Mouse (Mus musculus): Measurements from ENCODE around the gene Sgms1. TPM values are rescaled to one million over a fixed set of nuclear protein-coding genes. Genes with fewer than 3 reads are reported as not detected.

Gene Sgms1
- total and polyA plus RNA-seq, 3 experiments = 27.0 to 62.1 (median 60.5) TPM

DNA sequence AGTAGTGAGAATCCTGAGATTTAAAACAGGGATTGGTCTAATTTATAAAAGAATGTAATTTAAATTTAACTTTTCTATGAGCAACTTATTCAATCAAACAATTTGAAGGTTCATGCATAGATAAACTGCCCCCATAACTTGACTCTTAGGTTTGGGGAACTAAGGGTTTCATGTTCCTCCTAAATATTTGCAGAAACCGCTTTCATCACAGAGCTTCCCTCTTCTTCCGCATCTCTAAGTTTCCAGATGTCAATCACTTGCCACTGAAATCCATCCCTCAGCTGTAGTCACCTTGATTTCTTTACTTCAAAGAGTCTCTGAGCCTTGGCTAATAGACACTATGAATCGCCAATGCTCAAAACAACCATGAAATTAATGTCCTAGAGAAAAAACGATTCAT is 130.5 kb downstream of the Sgms1 start:
- TF ChIP-seq POLR2A (IDR thresholded peaks at IDR 0.05; ENCODE audit: insufficient read depth, low read depth, low read length) (no peak), CTCF (IDR thresholded peaks at IDR 0.05) (no peak)
- Histone ChIP-seq H3K27ac (no peak overlapping the region), H3K79me2 (replicated peaks; ENCODE audit: control insufficient read depth, insufficient read depth, low read length) (no peaks in the 10 kb centered on the region; the same call in 1 of the 2 replicates), H3K9ac (ENCODE audit: low read depth, low read length) (no peak overlapping the region), H3K36me3 (ENCODE audit: control insufficient read depth, insufficient read depth, low read length) (peaks cover 11% of the 10 kb centered on the region), H3K4me3 (no peak overlapping the region), H3K27me3 (ENCODE audit: control insufficient read depth, insufficient read depth, low read length) (no peaks in the 10 kb centered on the region), H3K4me1 (ENCODE audit: control insufficient read depth, insufficient read depth, low read length) (peaks cover 10% of the 10 kb centered on the region)
- intact Hi-C loops (cut with DNase I) = loop anchor here (5.0 kb wide), 1 partner anchor 38 kb away; no protein-coding TSS in a partner anchor
- 89% methylated on average over 4 of the region's 4 CpGs for WGBS
- DNase-seq = no peak

DNA sequence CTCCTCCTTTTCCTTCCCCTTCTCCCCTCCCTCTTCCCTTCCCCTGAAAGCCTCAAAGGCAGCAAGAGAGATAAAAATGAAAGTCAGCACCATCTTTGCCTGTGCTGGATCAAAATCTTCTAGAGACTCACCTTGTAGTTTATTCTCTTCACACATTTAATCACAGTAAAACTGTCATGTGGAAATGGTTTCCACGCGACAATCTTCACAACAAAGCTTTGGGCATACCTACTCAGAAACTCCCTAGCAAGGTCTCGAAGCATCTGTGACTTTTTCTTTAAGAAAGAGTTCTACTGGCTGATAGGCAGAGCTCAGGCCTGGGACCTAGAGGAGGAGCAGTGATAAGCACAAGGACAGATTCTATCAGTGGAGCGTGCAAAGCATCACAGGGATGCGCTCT is 131.4 kb downstream of the Sgms1 start:
- H3K9ac ChIP-seq (ENCODE audit: low read depth, low read length) = no peak overlapping the region
- TF ChIP-seq EP300 (IDR thresholded peaks at IDR 0.05; ENCODE audit: insufficient read depth, low read depth, low read length) (no peak), CTCF (IDR thresholded peaks at IDR 0.05) (no peak), POLR2A (IDR thresholded peaks at IDR 0.05; ENCODE audit: insufficient read depth, low read depth, low read length) (no peak)
- no peaks in the 10 kb centered on the region; the same call in 1 of the 2 replicates for H3K79me2 ChIP-seq (replicated peaks; ENCODE audit: control insufficient read depth, insufficient read depth, low read length)
- H3K36me3 ChIP-seq (ENCODE audit: control insufficient read depth, insufficient read depth, low read length) = peaks cover 11% of the 10 kb centered on the region
- no peak overlapping the region; the same call in 1 of the 2 replicates for H3K27ac ChIP-seq
- no peaks in the 10 kb centered on the region for H3K27me3 ChIP-seq (ENCODE audit: control insufficient read depth, insufficient read depth, low read length)
- no peak for DNase-seq
- intact Hi-C loops (cut with DNase I) = loop anchor here (5.0 kb wide), 1 partner anchor 39 kb away; no protein-coding TSS in a partner anchor
- H3K4me3 ChIP-seq = no peak overlapping the region
- H3K4me1 ChIP-seq (ENCODE audit: control insufficient read depth, insufficient read depth, low read length) = peaks cover 10% of the 10 kb centered on the region
- WGBS = 77% methylated on average over 5 of the region's 5 CpGs

DNA sequence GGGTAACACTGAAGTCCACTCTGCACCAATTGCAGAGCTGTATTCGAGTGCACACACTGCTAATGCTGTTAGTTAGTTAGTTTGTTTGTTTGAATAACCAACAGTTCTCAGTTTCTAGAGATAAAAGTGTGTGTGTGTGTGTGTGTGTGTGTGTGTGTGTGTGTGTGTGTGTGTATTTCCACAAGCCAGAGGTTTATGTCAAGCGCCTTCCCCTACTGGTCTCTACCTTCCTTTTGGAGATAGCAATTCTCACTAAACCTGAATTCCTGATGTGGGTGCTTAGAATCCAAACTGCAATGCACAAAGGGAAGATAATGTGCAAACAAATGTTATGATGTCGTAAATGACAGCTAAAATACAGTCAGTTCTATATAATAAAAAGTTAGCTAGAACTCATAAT is 131.9 kb downstream of the Sgms1 start:
- no peak overlapping the region for H3K27ac ChIP-seq
- peaks cover 12% of the 10 kb centered on the region for H3K4me1 ChIP-seq (ENCODE audit: control insufficient read depth, insufficient read depth, low read length)
- H3K79me2 ChIP-seq (replicated peaks; ENCODE audit: control insufficient read depth, insufficient read depth, low read length) = no peaks in the 10 kb centered on the region; the same call in 1 of the 2 replicates
- no peak overlapping the region for H3K4me3 ChIP-seq
- no peak for DNase-seq
- WGBS = 80% methylated on average over 3 of the region's 3 CpGs
- intact Hi-C loops (cut with DNase I) = loop anchor here (5.0 kb wide), 1 partner anchor 40 kb away; no protein-coding TSS in a partner anchor
- no peak overlapping the region for H3K9ac ChIP-seq (ENCODE audit: low read depth, low read length)
- H3K36me3 ChIP-seq (ENCODE audit: control insufficient read depth, insufficient read depth, low read length) = peaks cover 11% of the 10 kb centered on the region
- TF ChIP-seq EP300 (IDR thresholded peaks at IDR 0.05; ENCODE audit: insufficient read depth, low read depth, low read length) (no peak), POLR2A (IDR thresholded peaks at IDR 0.05; ENCODE audit: insufficient read depth, low read depth, low read length) (no peak)
- H3K27me3 ChIP-seq (ENCODE audit: control insufficient read depth, insufficient read depth, low read length) = no peaks in the 10 kb centered on the region

DNA sequence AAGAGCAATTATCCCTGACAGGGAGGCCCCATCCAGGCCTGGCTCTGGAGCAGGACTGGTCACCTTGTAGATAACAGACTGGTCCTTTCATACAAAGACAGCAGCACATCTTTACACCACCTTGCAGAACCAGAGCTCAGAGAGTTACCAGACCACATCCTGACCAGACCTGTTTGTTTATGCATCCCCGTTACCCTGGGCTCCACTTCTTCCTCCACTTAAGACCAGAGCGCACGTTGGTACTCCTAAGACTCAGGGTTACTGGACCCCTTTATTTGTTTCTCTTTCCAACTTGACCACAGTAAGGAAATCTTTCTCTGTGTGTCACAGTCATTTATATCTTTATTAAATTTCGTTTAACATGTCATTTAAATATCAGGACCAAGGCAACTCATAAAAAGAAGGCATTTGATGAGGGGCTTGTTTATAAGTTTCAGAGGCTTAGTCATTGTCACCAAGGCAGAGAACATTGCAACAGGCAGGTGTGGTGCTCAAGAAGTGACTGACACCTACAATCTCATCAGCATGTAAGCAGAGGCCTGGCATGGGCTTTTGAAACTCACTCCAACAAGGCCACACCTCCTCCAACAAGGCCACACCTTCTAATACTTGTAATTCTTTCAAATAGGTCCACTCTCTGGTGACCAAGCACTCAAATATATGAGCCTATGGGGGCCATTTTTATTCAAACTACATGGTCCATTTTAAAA is 132.7 kb downstream of the Sgms1 start:
- Histone ChIP-seq H3K4me1 (ENCODE audit: control insufficient read depth, insufficient read depth, low read length) (peaks cover 12% of the 10 kb centered on the region), H3K4me3 (no peak overlapping the region), H3K9ac (ENCODE audit: low read depth, low read length) (no peak overlapping the region), H3K27ac (no peak overlapping the region), H3K79me2 (replicated peaks; ENCODE audit: control insufficient read depth, insufficient read depth, low read length) (no peaks in the 10 kb centered on the region; the same call in 1 of the 2 replicates), H3K27me3 (ENCODE audit: control insufficient read depth, insufficient read depth, low read length) (no peaks in the 10 kb centered on the region), H3K36me3 (ENCODE audit: control insufficient read depth, insufficient read depth, low read length) (peaks cover 11% of the 10 kb centered on the region)
- intact Hi-C loops (cut with DNase I) = loop anchor here (5.0 kb wide), 1 partner anchor 40 kb away; no protein-coding TSS in a partner anchor
- WGBS = 82% methylated on average over 4 of the region's 4 CpGs
- no peak for TF ChIP-seq POLR2A (IDR thresholded peaks at IDR 0.05; ENCODE audit: insufficient read depth, low read depth, low read length)
- no peak for TF ChIP-seq CTCF (IDR thresholded peaks at IDR 0.05)
- TF ChIP-seq EP300 (IDR thresholded peaks at IDR 0.05; ENCODE audit: insufficient read depth, low read depth, low read length) = no peak
- DNase-seq = no peak

DNA sequence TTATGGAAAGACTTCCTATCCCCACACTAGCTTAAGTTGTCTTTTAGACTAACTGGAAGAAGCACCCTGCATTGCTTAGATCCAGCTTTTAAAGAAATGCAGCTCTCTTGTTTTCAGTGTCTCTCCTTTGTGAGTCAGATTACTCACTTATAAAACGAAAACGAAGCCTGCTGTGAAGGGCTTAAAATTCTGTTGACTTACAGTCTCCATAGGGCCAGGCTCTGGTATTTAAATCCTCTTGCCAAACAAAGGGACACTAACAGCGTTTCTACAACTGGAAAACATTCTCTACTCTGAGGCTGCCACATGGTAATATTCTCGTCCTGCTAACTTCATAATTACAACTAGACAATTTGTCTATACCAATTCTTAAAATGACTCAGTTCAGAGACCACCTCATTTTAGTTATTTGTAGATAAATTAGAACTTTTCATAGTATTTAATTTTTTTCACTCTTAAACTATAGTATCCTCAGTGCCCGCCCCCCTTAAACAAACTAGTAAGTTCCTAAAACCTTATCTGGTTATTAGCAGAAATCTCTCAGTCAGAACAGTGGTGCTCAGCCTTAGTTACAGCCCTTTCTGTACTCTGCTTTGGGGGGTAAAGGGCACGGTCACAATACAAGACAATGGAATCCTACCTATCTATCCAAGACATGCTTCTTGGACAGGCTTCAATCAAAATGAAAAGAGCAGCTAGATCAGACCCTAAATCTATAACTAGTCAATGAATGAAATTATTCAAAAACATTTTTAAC is 133.9 kb downstream of the Sgms1 start:
- Histone ChIP-seq H3K27me3 (ENCODE audit: control insufficient read depth, insufficient read depth, low read length) (no peaks in the 10 kb centered on the region), H3K4me1 (ENCODE audit: control insufficient read depth, insufficient read depth, low read length) (peaks cover 12% of the 10 kb centered on the region), H3K79me2 (replicated peaks; ENCODE audit: control insufficient read depth, insufficient read depth, low read length) (peaks cover 1% of the 10 kb centered on the region; the same call in 1 of the 2 replicates), H3K36me3 (ENCODE audit: control insufficient read depth, insufficient read depth, low read length) (peaks cover 11% of the 10 kb centered on the region), H3K4me3 (no peak overlapping the region), H3K27ac (peak overlapping the region; percentile 44; the same call in 1 of the 2 replicates), H3K9ac (ENCODE audit: low read depth, low read length) (no peak overlapping the region)
- intact Hi-C loops (cut with DNase I) = loop anchor here (5.0 kb wide), 1 partner anchor 42 kb away; no protein-coding TSS in a partner anchor
- 72% methylated on average over 6 of the region's 6 CpGs for WGBS
- TF ChIP-seq CTCF (IDR thresholded peaks at IDR 0.05) (no peak), EP300 (IDR thresholded peaks at IDR 0.05; ENCODE audit: insufficient read depth, low read depth, low read length) (no peak), POLR2A (IDR thresholded peaks at IDR 0.05; ENCODE audit: insufficient read depth, low read depth, low read length) (no peak)
- DNase-seq = peak in 1 of 2 experiments; percentile 5

All from heart, adult 2 months (tissue).